Mouse (Mus musculus): ENCODE results near the gene Esp1.
"Not testable (repeated sequence)": the region's sequence is repeated elsewhere in the genome, so short reads cannot be mapped to it uniquely, and the experiment has no call there.

Gene Esp1

DNA sequence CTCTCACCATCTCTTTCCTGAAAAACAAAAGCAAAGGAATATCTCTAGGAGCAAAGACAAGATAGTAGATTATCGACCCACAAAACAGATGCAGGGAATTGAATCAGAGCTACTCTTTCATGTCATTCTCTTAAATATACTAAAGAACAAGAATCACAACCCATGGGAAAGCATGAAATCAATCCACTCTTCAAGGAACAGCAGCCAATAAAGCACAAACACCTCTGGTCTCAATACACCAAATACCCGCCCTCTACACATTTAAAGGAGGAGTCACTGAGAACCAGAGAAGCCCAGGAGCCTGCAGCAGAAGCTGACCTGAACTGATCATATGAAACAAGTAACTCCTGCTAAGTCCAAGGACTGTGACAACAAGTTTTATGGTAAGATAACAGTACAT lies at the start of gene Esp1:
Gene Esp1 (plus strand): TSS at position 301 of the 400 bp plus-strand sequence.
- no peak for DNase-seq (ENCODE audit: low spot score)

GRCm38 (mm10) chr17:40716273-40716672 lies 10.6 kb upstream of the Esp1 start:
- DNase-seq (ENCODE audit: low spot score) = no peak

DNA sequence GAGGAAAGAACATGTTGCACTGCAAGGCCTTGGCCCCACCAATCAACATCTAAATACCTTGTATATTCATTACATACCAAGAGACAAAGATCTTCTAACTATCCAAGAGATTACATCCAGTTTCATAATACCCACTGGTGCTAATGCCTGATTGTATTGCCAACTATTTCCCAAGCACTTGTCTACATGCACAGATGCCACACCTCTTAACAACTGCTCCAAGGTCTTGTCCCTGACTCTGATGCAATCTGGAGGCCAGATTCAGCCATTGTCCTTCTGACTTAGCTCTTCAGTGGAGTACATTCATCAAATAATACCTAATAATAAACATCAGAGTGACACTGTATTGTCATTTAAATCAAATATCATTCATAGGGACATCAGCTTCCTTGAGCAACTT lies 9.9 kb upstream of the Esp1 start:
- not testable (repeated sequence) for DNase-seq (ENCODE audit: low spot score)

DNA sequence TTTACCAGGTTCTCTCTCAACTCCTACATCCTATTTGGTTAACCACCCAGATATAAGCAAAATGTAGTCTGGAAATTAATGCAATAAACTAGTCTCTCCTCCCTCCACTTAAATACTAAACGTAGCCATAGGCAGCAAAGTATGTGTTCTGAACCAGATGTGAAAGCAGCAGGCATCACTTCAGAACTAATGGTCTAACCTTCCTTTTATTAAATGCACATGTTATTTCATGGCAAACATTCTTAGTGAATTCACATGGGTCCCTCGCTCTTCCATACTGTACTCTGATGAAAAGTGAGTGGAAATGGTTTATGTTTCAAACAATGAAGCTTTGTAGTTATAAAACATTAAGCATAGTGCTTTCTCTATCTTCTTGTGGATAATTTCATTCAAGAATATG lies 4.4 kb downstream of the Esp1 start:
- no peak for DNase-seq (ENCODE audit: low spot score)

DNA sequence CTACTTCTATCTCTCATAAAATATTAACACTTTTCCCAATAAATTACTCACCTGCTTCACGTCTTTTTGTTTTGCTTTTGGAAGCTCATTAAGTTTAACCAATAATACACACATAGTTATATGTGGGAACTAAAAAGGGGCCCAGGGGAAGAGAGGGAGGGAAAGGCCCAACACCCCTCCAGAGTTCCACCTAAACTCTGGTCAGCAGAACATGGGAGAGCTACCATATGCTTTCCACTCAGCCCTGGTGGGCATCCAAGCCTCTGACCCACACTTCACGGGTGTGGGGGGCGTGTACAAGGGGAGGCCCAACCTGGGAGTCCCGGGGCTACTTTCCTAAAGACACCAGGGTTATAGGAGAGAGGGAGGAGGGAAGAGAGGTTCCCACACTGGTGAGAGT lies 4.8 kb downstream of the Esp1 start:
- no peak for DNase-seq (ENCODE audit: low spot score)

DNA sequence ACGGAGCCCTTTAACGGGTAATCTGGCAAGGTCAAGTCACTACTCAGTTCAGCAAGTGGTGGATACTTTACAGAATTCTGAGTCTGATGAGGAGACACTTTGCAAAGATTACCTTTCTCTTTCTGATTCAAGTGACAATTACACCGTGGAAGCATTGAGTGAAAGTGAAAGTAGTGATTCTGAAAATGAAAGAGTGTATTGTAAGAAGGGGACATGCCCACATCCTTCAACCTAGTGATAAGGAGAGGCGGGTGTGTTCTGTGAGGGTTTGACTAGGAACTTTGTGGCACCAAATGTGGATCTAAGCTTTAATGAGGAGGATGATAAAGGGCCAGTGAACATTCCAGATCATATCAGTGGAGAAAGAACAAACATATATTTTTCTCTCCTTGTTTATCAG lies 36.7 kb downstream of the Esp1 start:
- peak; percentile 2 for DNase-seq (ENCODE audit: low spot score)

- DNase-seq (ENCODE audit: low spot score) = peak; percentile 34
Observed at GRCm38 (mm10) chr17:40767120-40767519, 40.2 kb downstream of the Esp1 start.
